Mouse (Mus musculus) ES-E14 (cell line): ENCODE results near the gene Olfr1281.

Source experiments
- HCFC1 ChIP-seq: IDR thresholded peaks from 2 replicates; pipeline ENCODE4 v1.6.1; 2012; ENCODE audit warnings: low read length, inconsistent platforms, borderline replicate concordance; ENCODE audit not compliant: insufficient read depth
- MAFK ChIP-seq: IDR thresholded peaks from 2 replicates; pipeline ENCODE4 v1.6.1; 2014; ENCODE audit warnings: mild to moderate bottlenecking, low read depth, low read length, inconsistent platforms; ENCODE audit not compliant: insufficient read depth
- ZC3H11A ChIP-seq: IDR thresholded peaks from 2 replicates; pipeline ENCODE4 v1.6.1; 2012; ENCODE audit warnings: low read depth, mild to moderate bottlenecking, inconsistent platforms, low read length, borderline replicate concordance
- ZNF384 ChIP-seq: IDR thresholded peaks from 2 replicates; pipeline ENCODE4 v1.6.1; 2012; ENCODE audit warnings: low read depth, low read length, inconsistent platforms

GRCm38 (mm10) chr2:111289836-111290235 lies 36.5 kb upstream of the Olfr1281 start, which contains the start of gene Olfr1278:
- TF ChIP-seq HCFC1 = no peak
- TF ChIP-seq ZC3H11A = no peak
- no peak for TF ChIP-seq ZNF384
- no peak for TF ChIP-seq MAFK
